Mouse (Mus musculus): ENCODE measurements around the gene Zfp524. TPM values are rescaled to one million over a fixed set of nuclear protein-coding genes. Genes with fewer than 3 reads are reported as not detected.
"Not testable (repeated sequence)": the region's sequence is repeated elsewhere in the genome, so short reads cannot be mapped to it uniquely, and the experiment has no call there.

Zfp524 gene
- 1 to 10 TPM; 7.8 to 9.4 TPM for total RNA-seq (2021)

DNA sequence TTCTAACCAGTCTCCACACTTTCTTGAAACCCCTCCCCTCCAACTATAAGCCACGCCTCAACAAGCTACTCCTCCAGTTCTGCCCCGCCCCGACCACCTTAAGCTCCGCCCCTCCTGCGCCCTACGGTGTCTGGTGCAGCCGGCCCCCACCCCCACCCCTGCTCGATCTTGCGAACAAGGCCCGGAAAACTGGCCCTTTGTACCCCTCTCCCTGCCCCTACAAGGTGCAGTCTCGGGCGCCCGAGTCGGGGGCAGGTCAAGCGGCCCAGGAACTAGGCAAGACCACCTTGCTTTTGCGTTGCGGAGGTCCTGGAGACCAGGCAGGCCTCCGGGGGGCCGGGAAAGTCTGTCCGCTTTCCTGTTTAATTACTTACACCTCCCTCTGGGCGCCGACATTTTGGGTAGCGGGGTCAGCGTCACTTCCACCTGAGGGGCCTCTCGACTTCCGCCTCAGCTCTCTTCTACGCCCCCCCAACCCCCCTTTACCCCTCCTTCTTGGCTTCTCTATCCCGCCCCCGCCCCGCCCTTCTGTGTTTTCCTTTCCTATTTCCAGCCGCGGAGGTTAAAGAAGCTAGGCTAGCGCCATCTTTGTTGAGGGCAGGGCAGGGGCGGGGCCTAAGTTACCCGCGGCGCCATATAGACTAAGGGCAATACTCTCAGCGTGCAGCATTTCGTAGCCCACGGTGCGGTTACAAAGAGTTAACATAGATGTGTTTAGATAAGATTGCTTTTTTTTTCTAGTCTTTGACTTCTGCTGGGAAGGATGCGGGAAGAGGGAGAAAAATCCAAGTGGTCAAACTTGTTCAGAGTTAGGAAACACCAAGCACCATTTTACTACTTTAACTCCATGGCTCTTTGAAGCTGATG, at the start of gene Zfp524, which contains the start of gene Fiz1:
Zfp524 (plus strand) TSS at position 165 of the 867 bp plus-strand sequence.
Fiz1 (minus strand) TSS at position 447 of the 867 bp plus-strand sequence.
- peak; percentile 99 for DNase-seq
- intact Hi-C loops (cut with DNase I) = loop anchor here (2.0 to 10.0 kb wide), 3 partner anchors 46 to 1270 kb away; partner anchors contain the start of genes Ube2s and Zfp667

DNA sequence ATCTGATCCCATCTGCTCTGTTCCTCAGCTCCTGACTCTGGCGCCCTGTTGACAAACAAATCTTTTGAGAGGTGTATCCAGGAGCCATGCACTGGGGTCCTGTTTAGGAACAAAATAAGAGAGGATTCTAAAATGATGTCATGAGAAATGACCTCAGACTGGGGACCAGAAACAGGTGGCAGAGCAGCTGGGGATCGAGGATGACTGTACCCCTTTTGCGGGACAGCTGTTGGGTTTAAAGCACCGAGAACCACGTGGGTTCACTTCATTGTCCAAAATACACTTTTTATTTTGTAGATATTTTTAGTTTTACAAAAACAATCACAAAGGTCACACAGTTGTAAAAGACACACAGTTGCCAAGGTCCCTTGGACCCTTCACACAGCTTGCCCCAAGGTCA, 49.2 kb upstream of the Zfp524 start:
- intact Hi-C loops (cut with DNase I) = no loop called here

GRCm38 (mm10) chr7:4971068-4971467, 43.1 kb upstream of the Zfp524 start, which contains the start of gene Sbk3:
Gene Sbk3 (minus strand): TSS chr7:4971168.
- no peak for DNase-seq
- intact Hi-C loops (cut with DNase I) = no loop called here

More for the DNA sequence above, 49.2 kb upstream of the Zfp524 start:
- DNase-seq = no peak

- intact Hi-C loops (cut with DNase I) = no loop called here
- peak; percentile 46 to 55 for DNase-seq
Observed at GRCm38 (mm10) chr7:4971710-4972109, 42.5 kb upstream of the Zfp524 start.

GRCm38 (mm10) chr7:4972321-4973047, 41.7 kb upstream of the Zfp524 start:
- intact Hi-C loops (cut with DNase I) = no loop called here
- DNase-seq = peak; percentile 83 to 86

- DNase-seq = no peak
- intact Hi-C loops (cut with DNase I) = no loop called here
Observed at GRCm38 (mm10) chr7:4975455-4975854, 38.8 kb upstream of the Zfp524 start.

GRCm38 (mm10) chr7:4976832-4977231, 37.4 kb upstream of the Zfp524 start:
- DNase-seq = no peak
- intact Hi-C loops (cut with DNase I) = no loop called here

DNA sequence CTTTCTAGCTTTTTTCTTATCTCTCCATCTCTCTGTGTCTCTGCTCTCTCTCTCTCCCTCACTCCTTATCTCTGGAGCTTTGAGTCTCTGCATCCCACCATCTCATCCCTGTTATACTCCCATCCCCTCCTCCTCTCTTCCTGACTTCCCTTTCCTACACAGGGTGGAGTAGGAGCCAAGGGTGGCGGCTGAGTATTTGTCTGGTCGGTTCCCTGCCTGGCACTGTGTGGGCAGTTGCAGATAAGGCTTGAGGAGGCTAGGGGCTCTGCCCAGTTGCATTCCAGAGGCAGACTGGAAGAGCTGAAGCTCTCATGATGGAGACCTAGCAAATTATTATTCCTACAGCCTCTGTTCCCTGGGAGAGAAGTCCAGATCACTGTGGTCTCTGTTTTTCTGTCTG, 26.0 kb upstream of the Zfp524 start:
- intact Hi-C loops (cut with DNase I) = no loop called here
- no peak for DNase-seq

DNA sequence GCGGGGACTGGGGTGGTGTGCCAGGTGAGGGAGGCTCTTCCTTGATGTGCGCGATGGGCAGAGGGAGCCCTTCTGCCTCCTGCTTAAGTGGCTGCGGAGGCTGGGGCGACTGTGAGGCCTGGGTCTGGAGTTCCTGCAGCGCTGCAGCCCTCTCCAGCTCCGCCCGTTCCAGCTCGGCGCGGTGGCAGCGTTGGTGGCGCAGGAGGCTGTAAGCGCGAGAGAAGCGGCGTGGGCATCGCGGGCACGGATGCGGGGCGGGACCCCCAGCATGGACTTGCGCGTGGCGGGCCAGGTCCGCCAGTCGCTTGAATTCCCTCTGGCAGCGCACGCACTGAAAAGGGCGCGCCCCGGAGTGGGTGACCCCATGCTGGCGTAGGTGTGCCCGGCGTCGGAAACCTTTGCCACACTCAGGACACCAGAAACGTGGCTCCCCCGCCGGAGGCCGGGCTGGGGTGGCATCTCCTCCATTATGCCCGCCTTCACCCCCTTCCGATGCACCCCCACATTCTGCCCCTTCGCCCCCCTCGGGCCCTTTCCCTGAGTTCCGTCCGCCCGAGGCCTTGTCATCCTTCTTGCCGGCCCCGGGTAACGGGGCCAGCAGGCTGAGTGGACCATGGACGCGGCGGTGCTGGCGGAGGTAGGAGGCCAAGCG, 20.7 kb upstream of the Zfp524 start:
- DNase-seq = no peak
- intact Hi-C loops (cut with DNase I) = no loop called here

DNA sequence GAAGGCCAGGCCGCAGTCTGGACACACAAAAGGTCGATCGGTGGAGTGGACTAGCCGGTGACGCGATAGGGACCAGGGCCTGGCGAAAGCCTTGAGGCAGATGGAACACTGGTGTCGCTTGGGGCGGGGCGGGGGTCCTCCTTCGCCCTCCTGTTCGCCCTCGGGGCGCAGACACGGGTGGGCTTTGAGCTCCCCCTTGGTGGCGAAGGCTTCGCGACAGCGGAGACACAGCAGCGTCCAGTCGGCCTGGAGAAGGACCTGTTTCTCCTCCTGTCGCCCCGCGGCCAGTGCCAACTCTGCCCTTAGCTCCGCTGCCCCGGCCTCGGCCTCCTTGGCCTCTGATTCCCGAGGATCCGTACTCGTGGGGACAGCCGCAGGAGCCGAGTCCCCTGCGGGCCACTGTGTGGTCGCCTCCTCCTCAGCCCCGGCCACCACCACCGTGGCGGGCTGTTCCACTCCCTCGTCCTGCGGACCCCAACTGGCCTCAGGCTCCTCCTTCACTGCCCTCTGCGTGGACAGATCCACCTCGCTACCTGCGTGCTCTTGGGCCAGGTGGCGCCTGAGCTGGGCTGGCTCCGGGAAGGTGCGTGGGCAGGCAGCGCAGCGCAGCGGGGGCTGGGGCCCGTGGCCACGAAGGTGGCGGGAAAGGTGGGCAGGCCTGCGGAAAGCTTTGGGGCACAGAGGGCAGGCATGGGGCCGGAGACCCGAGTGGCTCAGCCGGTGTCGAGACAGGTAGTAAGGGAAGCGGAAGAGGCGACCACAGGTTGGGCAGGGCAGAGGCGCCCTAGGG, 20.0 kb upstream of the Zfp524 start:
- intact Hi-C loops (cut with DNase I) = no loop called here
- no peak for DNase-seq

DNA sequence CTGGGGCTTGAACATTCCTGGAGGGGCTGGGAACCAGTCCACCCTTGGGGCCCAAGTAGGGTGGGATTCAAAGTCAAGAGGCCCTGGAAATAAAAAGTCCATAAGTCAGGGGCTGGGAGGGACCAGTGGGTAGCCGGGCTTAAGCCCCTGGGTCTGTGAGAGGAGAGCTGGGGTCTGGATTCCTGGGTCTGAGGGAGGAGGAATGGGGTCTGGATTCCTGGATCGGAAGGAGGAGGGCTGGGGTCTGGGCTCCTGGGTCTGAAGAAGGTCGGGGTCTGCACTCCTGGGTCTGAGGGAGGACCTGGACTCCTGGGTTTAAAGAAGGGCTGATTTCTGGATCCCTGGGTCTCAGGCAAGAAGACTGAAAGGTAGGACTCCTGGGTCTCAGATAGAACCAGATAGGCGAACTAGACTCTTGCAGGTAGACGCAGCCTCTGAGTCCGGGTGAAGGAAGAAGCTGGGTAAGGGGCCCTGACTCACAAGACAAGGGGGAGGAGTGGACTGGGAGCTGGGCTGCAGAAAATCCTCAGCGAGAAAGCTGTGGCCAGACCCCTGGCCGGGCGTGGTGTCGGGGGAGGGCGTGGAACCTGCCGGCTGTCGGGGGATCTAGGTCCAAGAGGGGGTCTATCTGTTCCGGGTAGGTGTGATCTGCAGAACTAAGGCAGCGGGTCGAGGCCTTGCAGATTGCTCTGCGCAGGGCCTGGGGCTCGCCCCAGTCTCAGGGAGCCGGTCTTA, 18.8 kb upstream of the Zfp524 start:
- intact Hi-C loops (cut with DNase I) = loop anchor here (2.0 kb wide), 2 partner anchors 15 to 55 kb away; partner anchors contain the start of gene Zfp580
- DNase-seq = no peak

GRCm38 (mm10) chr7:4996003-4996895, 18.0 kb upstream of the Zfp524 start, which contains the start of gene Zfp579:
Gene Zfp579 (minus strand): TSS chr7:4996158.
- DNase-seq = peak; percentile 94 to 97
- intact Hi-C loops (cut with DNase I) = loop anchor here (2.0 kb wide), 2 partner anchors 15 to 55 kb away; partner anchors contain the start of gene Zfp580

GRCm38 (mm10) chr7:4996934-4997333, 17.3 kb upstream of the Zfp524 start:
- intact Hi-C loops (cut with DNase I) = loop anchor here (2.0 kb wide), 2 partner anchors 14 to 54 kb away; partner anchors contain the start of gene Zfp580
- no peak for DNase-seq

DNA sequence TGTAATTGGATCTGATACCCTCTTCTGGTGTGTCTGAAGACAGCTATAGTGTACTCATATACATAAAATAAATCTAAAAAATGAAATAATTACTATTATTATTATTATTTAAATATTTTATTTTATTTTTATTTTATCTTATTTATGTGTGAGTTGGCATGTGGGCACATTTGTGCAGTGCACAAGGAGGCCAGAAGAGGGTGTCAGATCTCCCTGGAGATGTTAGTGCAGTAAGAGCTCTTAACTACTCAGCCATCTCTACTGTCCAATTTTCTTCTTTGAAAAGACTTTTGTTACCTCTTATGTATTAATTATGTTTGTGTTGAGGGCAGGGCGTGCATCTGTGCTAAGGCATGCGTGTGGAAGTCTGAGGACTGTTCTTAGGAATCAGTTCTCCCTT, 14.3 kb upstream of the Zfp524 start:
- intact Hi-C loops (cut with DNase I) = no loop called here

GRCm38 (mm10) chr7:5002876-5003275, 11.3 kb upstream of the Zfp524 start:
- DNase-seq; intact Hi-C loops (cut with DNase I): not testable (repeated sequence)

More for the DNA sequence above, 14.3 kb upstream of the Zfp524 start:
- DNase-seq = no peak

GRCm38 (mm10) chr7:5008229-5008628, 6.0 kb upstream of the Zfp524 start:
- intact Hi-C loops (cut with DNase I) = no loop called here
- no peak for DNase-seq

- intact Hi-C loops (cut with DNase I) = loop anchor here (5.0 to 10.0 kb wide), 2 partner anchors 201 to 1272 kb away; partner anchors contain the start of genes Ube2s and Zfp667
Observed at GRCm38 (mm10) chr7:5012681-5013513, 1.3 kb upstream of the Zfp524 start.

More at GRCm38 (mm10) chr7:5012681-5013513, 1.3 kb upstream of the Zfp524 start:
- DNase-seq = no peak

Data from heart, postnatal 10 days (tissue).